Mouse (Mus musculus): ENCODE data around the gene Scd2. TPM values are rescaled to one million over a fixed set of nuclear protein-coding genes. Genes with fewer than 3 reads are reported as not detected.
"Not testable (repeated sequence)": the region's sequence is repeated elsewhere in the genome, so short reads cannot be mapped to it uniquely, and the experiment has no call there.

Gene Scd2
- polyA plus RNA-seq, 1 experiment: 20.5 TPM

DNA sequence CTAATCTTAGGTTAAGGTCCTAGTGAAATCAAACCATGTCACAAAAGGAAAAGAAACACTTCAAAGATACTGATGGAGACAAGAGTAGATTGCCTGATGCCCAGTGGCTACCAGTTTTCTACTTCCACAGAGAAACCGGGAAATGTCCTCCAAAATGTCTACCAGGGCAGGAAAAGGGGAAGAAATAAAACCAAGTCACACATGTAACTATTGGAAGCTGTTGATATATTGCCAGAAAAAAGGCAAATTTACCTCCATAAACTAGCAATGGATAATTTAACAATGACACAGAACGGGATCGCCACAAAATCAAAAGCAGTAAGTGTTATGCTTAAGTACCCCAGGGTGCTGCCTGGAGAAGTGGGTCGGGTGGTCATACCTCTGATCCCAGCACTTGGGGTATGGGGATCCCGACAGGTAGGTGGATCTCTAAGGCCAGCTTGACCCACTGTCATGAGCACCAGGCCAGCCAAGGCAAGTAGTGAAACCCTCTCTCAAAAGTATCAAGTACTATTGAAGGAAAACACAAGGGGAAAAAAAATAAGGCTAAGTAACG, 14.5 kb downstream of the Scd2 start:
- 80% methylated on average over 6 of the region's 6 CpGs for WGBS
- no peak for TF ChIP-seq CTCF (IDR thresholded peaks at IDR 0.05; ENCODE audit: extremely low read depth, insufficient read length, insufficient replicate concordance, low read depth, low read length)
- no peak for TF ChIP-seq POLR2A (IDR thresholded peaks at IDR 0.05; ENCODE audit: low read depth, low read length)
- Histone ChIP-seq H3K4me3 (ENCODE audit: low read depth, low read length) (no peak overlapping the region), H3K4me1 (ENCODE audit: control insufficient read depth, insufficient read depth, insufficient read length, low read length) (no peaks in the 10 kb centered on the region), H3K27me3 (ENCODE audit: control insufficient read depth, insufficient read depth, low read length) (no peaks in the 10 kb centered on the region), H3K27ac (ENCODE audit: insufficient read depth, low read depth, low read length) (no peak overlapping the region), H3K36me3 (ENCODE audit: control insufficient read depth, insufficient read depth, low read length) (peaks cover 30% of the 10 kb centered on the region)

DNA sequence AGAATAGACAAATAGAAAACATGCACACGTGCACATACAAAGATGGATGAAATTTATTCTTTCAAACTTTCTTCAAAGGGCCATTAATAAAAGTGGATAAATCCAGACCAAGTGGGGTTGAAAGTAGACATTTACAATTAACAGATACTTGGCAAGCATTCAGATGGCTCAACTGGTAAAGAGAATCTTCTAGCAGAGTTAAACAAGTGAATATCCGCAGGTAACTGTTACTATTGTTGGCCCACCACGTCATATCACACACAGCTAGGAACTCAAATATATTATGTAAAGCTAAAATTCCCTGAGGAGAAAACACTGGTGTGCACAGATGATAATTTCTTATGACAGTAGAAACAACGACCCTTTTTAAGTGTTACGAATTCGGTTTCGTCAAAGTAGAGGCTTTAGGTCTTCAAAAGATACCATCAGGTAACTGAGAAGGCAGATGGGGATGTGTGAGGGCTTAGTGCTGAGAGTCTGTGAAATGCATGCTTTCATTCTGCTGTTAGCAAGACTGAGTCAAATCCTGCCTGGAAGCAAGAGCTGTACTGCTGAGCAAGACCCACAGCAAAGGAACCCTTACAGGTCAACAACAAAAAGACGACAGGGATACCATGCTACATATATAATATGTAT, 15.3 kb downstream of the Scd2 start:
- no peaks in the 10 kb centered on the region for H3K27me3 ChIP-seq (ENCODE audit: control insufficient read depth, insufficient read depth, low read length)
- TF ChIP-seq POLR2A (IDR thresholded peaks at IDR 0.05; ENCODE audit: low read depth, low read length) (no peak), CTCF (IDR thresholded peaks at IDR 0.05; ENCODE audit: extremely low read depth, insufficient read length, insufficient replicate concordance, low read depth, low read length) (no peak)
- WGBS: 81% methylated on average over 8 of the region's 8 CpGs

DNA sequence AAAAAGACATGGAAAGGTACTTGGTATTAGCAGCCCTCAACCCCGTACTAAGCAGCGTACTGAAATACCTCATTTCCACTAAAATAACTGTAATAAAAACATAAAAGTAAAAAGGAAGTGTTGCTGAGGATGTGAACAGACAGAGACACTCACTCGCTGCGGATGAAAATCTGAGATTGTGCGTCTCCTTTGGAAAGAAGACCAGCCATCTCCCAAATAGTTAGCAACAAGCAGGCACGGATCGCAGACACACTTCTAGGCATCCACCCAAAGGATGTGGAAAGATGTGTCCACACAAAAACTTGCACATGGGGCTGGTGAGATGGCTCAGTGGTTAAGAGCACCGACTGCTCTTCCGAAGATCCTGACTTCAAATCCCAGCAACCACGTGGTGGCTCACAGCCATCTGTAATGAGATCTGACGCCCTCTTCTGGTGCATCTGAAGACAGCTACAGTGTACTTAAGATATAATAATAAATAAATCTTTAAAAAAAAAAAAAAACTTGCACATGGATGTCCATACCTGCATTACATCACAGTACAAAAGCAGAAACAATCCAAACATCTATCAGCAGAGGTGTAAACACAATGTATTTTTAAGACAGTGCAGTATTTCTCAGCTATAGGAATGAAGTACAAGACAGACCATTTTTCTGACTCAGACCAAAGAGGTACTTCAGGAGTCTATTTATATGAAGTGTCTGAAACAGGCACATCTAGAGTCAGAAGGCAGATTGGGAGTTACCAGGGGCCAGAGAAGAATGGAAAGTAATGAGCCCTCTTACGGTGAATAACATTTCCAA, 16.1 kb downstream of the Scd2 start:
- TF ChIP-seq POLR2A (IDR thresholded peaks at IDR 0.05; ENCODE audit: low read depth, low read length) (no peak), CTCF (IDR thresholded peaks at IDR 0.05; ENCODE audit: extremely low read depth, insufficient read length, insufficient replicate concordance, low read depth, low read length) (no peak)
- no peak overlapping the region for H3K27ac ChIP-seq (ENCODE audit: insufficient read depth, low read depth, low read length)
- no peak overlapping the region for H3K4me3 ChIP-seq (ENCODE audit: low read depth, low read length)
- peaks cover 2% of the 10 kb centered on the region; the same call in 1 of the 2 replicates for H3K4me1 ChIP-seq (ENCODE audit: control insufficient read depth, insufficient read depth, insufficient read length, low read length)
- H3K36me3 ChIP-seq (ENCODE audit: control insufficient read depth, insufficient read depth, low read length): peaks cover 15% of the 10 kb centered on the region
- no peaks in the 10 kb centered on the region for H3K27me3 ChIP-seq (ENCODE audit: control insufficient read depth, insufficient read depth, low read length)
- WGBS: 83% methylated on average over 12 of the region's 12 CpGs

More for the DNA sequence above, 15.3 kb downstream of the Scd2 start:
- no peak overlapping the region for H3K4me3 ChIP-seq (ENCODE audit: low read depth, low read length)
- peaks cover 23% of the 10 kb centered on the region for H3K36me3 ChIP-seq (ENCODE audit: control insufficient read depth, insufficient read depth, low read length)
- H3K4me1 ChIP-seq (ENCODE audit: control insufficient read depth, insufficient read depth, insufficient read length, low read length): no peaks in the 10 kb centered on the region
- no peak overlapping the region for H3K27ac ChIP-seq (ENCODE audit: insufficient read depth, low read depth, low read length)

DNA sequence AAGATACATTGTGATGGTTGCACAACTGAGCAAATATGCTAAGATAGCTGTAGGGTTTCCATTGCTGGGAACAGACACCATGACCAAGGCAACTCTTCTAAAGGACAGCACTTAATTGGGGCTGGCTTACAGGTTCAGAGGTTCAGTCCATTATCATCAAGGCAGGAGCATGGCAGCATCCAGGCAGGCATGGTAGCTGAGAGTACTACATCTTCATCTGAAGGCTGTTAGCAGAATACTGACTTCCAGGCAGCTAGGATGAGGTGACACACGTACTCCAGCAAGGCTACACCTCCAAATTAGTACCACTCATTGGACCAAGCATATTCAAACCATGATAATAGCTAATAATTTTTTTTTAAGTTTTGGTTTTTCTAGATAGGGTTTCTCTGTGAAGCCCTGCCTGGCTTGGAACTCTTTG, 16.7 kb downstream of the Scd2 start:
- H3K4me1 ChIP-seq (ENCODE audit: control insufficient read depth, insufficient read depth, insufficient read length, low read length): not testable (repeated sequence)
- WGBS: 81% methylated on average over 1 of the region's 1 CpGs

DNA sequence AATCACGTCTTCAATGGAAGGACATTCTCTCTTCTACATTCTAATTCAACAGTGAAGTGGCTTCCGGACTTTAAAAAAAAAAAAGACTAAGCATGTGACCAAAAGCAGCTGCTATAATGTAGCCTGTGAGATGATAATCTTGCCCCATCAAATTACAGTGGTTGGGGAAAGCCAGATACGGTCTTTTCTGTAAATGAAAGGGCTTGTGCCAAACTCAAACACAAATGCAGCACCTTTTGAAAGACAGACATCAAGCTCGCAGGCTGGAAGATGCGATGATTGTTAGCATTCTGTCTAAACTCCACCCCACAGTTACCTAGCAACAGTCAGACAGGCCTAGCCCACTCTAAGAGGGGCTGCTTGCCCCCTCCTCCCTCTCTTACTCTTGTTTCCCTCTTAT, 17.3 kb downstream of the Scd2 start:
- WGBS: 56% methylated on average over 5 of the region's 5 CpGs
- no peak overlapping the region for H3K4me3 ChIP-seq (ENCODE audit: low read depth, low read length)
- no peaks in the 10 kb centered on the region for H3K27me3 ChIP-seq (ENCODE audit: control insufficient read depth, insufficient read depth, low read length)
- H3K36me3 ChIP-seq (ENCODE audit: control insufficient read depth, insufficient read depth, low read length): peaks cover 3% of the 10 kb centered on the region
- H3K27ac ChIP-seq (ENCODE audit: insufficient read depth, low read depth, low read length): no peak overlapping the region
- H3K4me1 ChIP-seq (ENCODE audit: control insufficient read depth, insufficient read depth, insufficient read length, low read length): peaks cover 2% of the 10 kb centered on the region; the same call in 1 of the 2 replicates
- TF ChIP-seq POLR2A (IDR thresholded peaks at IDR 0.05; ENCODE audit: low read depth, low read length) (no peak), CTCF (IDR thresholded peaks at IDR 0.05; ENCODE audit: extremely low read depth, insufficient read length, insufficient replicate concordance, low read depth, low read length) (no peak)

More for the DNA sequence above, 16.7 kb downstream of the Scd2 start:
- H3K27me3 ChIP-seq (ENCODE audit: control insufficient read depth, insufficient read depth, low read length); H3K4me3 ChIP-seq (ENCODE audit: low read depth, low read length); H3K27ac ChIP-seq (ENCODE audit: insufficient read depth, low read depth, low read length); H3K36me3 ChIP-seq (ENCODE audit: control insufficient read depth, insufficient read depth, low read length): not testable (repeated sequence)

DNA sequence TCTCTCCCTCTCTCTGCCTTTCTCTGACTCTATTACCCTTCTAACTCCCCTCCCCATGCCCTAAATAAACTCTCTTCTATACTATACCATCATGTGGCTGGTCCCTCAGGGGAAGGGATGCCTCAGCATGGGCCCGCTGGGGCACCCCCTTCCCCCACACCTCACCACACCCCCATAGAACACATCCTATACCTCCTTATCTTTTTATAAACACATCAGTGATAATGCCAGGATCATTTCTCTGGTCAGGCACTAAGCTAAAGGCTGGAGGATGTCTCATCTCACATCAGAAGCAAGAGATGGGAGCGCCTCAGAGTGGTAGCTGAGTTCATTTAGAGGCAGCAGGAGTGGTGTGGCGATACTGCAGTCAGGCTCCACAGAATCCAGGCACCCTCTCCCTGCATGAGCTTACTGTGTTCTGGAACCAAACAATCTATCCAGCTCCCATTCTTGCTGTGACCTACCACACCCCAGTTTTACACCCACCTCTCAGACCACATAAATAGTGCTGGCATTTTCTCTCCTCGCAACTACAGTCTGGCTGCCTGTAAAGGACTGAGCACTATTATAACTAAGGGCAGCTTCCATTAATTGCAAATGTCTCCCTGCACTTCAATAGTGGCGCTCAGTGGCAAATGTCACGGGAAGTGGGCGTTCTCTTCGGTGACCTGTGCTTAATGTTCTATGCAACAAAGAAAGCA, 18.0 kb downstream of the Scd2 start:
- Histone ChIP-seq H3K27ac (ENCODE audit: insufficient read depth, low read depth, low read length) (no peak overlapping the region), H3K27me3 (ENCODE audit: control insufficient read depth, insufficient read depth, low read length) (no peaks in the 10 kb centered on the region), H3K36me3 (ENCODE audit: control insufficient read depth, insufficient read depth, low read length) (no peaks in the 10 kb centered on the region), H3K4me1 (ENCODE audit: control insufficient read depth, insufficient read depth, insufficient read length, low read length) (peaks cover 2% of the 10 kb centered on the region; the same call in 1 of the 2 replicates), H3K4me3 (ENCODE audit: low read depth, low read length) (no peak overlapping the region)
- WGBS: 86% methylated on average over 8 of the region's 8 CpGs
- no peak for TF ChIP-seq POLR2A (IDR thresholded peaks at IDR 0.05; ENCODE audit: low read depth, low read length)
- TF ChIP-seq CTCF (IDR thresholded peaks at IDR 0.05; ENCODE audit: extremely low read depth, insufficient read length, insufficient replicate concordance, low read depth, low read length): no peak

GRCm38 (mm10) chr19:44312007-44312360, 18.5 kb downstream of the Scd2 start:
- Histone ChIP-seq H3K4me1 (ENCODE audit: control insufficient read depth, insufficient read depth, insufficient read length, low read length) (peaks cover 2% of the 10 kb centered on the region; the same call in 1 of the 2 replicates), H3K27me3 (ENCODE audit: control insufficient read depth, insufficient read depth, low read length) (no peaks in the 10 kb centered on the region), H3K36me3 (ENCODE audit: control insufficient read depth, insufficient read depth, low read length) (no peaks in the 10 kb centered on the region), H3K27ac (ENCODE audit: insufficient read depth, low read depth, low read length) (no peak overlapping the region), H3K4me3 (ENCODE audit: low read depth, low read length) (no peak overlapping the region)
- 52% methylated on average over 4 of the region's 4 CpGs for WGBS
- TF ChIP-seq CTCF (IDR thresholded peaks at IDR 0.05; ENCODE audit: extremely low read depth, insufficient read length, insufficient replicate concordance, low read depth, low read length): no peak
- no peak for TF ChIP-seq POLR2A (IDR thresholded peaks at IDR 0.05; ENCODE audit: low read depth, low read length)

Measured in small intestine, adult 2 months (tissue).